Mouse (Mus musculus): Measurements from ENCODE around the gene Ncstn. TPM values are rescaled to one million over a fixed set of nuclear protein-coding genes. Genes with fewer than 3 reads are reported as not detected.

The Ncstn gene
- polyA plus RNA-seq, 1 experiment, result 0.30 TPM

GRCm38 (mm10) chr1:172093522-172093921, 10.9 kb upstream of the Ncstn start:
- peaks cover 85% of the 10 kb centered on the region for H3K36me3 ChIP-seq (ENCODE audit: control insufficient read depth)

DNA sequence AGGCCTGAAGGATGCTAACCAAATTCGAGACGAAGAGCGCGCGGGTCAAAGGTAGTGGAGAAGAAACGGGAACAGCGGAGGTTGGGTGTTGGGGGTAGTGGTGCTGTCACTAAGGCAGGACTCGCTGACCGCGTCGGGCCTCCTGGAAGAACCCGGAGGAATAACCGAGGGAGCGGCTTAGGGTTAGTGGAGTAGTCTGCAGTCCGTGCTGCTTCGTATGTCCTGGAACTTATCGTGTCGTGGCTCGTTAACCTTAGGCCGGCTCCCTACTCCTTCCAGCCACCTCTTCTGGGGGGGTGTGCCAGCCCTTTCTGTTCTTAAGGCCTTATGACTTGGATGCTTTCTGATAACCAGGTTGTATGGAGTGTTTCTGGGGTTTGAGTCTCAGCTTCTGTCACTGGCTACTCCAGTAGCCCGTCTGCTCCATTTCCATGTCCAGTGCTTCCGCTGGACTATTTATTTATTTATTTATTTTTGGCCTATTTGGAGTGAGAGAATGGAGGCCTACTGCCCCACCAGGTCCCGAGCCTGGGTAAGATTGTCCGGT, 377 bp upstream of the Ncstn start:
- Histone ChIP-seq H3K36me3 (ENCODE audit: control insufficient read depth) (peaks cover 28% of the 10 kb centered on the region), H3K27me3 (ENCODE audit: control insufficient read depth) (no peaks in the 10 kb centered on the region), H3K4me1 (ENCODE audit: control insufficient read depth) (peaks cover 36% of the 10 kb centered on the region), H3K4me3 (replicated peaks) (peak overlapping the region; percentile 86), H3K9me3 (ENCODE audit: control insufficient read depth, low read length) (no peaks in the 10 kb centered on the region)
- no peak for TF ChIP-seq GATA1 (IDR thresholded peaks at IDR 0.05; ENCODE audit: low read length)
- TF ChIP-seq TAL1 (IDR thresholded peaks at IDR 0.05; ENCODE audit: low read length), result no peak

More at GRCm38 (mm10) chr1:172093522-172093921, 10.9 kb upstream of the Ncstn start:
- no peaks in the 10 kb centered on the region for H3K27me3 ChIP-seq (ENCODE audit: control insufficient read depth)
- no peak for TF ChIP-seq TAL1 (IDR thresholded peaks at IDR 0.05; ENCODE audit: low read length)
- TF ChIP-seq GATA1 (IDR thresholded peaks at IDR 0.05; ENCODE audit: low read length), result no peak
- no peak overlapping the region for H3K4me3 ChIP-seq (replicated peaks)
- no peaks in the 10 kb centered on the region for H3K9me3 ChIP-seq (ENCODE audit: control insufficient read depth, low read length)
- H3K4me1 ChIP-seq (ENCODE audit: control insufficient read depth), result no peaks in the 10 kb centered on the region

GRCm38 (mm10) chr1:172077981-172078380, 4.6 kb downstream of the Ncstn start:
- H3K27me3 ChIP-seq (ENCODE audit: control insufficient read depth), result no peaks in the 10 kb centered on the region
- TF ChIP-seq GATA1 (IDR thresholded peaks at IDR 0.05; ENCODE audit: low read length), result no peak
- no peak for TF ChIP-seq TAL1 (IDR thresholded peaks at IDR 0.05; ENCODE audit: low read length)
- peaks cover 28% of the 10 kb centered on the region for H3K4me1 ChIP-seq (ENCODE audit: control insufficient read depth)
- no peaks in the 10 kb centered on the region for H3K9me3 ChIP-seq (ENCODE audit: control insufficient read depth, low read length)
- no peak overlapping the region for H3K4me3 ChIP-seq (replicated peaks)
- peaks cover 72% of the 10 kb centered on the region for H3K36me3 ChIP-seq (ENCODE audit: control insufficient read depth)

DNA sequence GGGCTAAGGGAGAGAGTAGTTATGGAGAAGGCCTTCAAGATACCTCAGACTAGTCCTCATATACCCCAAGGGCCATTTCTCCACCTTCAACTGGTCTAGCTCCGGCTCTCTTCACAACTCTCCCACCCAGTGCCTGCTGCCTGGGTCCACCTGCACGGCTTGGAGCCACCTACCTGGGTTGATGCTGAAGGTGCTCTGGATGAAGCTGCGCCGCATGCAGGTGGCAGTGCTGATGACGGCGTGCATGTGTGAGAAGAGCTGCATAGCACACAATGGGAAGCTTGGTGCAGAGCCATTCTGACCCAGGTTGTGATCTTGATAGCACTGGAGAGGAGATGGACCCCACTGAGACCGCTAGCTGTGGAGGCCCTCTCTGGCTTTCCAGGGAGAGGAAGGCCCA, 10.0 kb downstream of the Ncstn start:
- no peaks in the 10 kb centered on the region for H3K9me3 ChIP-seq (ENCODE audit: control insufficient read depth, low read length)
- peaks cover under 1% of the 10 kb centered on the region for H3K4me1 ChIP-seq (ENCODE audit: control insufficient read depth)
- H3K27me3 ChIP-seq (ENCODE audit: control insufficient read depth), result no peaks in the 10 kb centered on the region
- H3K4me3 ChIP-seq (replicated peaks), result no peak overlapping the region
- no peak for TF ChIP-seq TAL1 (IDR thresholded peaks at IDR 0.05; ENCODE audit: low read length)
- no peak for TF ChIP-seq GATA1 (IDR thresholded peaks at IDR 0.05; ENCODE audit: low read length)
- peaks cover 95% of the 10 kb centered on the region for H3K36me3 ChIP-seq (ENCODE audit: control insufficient read depth)

DNA sequence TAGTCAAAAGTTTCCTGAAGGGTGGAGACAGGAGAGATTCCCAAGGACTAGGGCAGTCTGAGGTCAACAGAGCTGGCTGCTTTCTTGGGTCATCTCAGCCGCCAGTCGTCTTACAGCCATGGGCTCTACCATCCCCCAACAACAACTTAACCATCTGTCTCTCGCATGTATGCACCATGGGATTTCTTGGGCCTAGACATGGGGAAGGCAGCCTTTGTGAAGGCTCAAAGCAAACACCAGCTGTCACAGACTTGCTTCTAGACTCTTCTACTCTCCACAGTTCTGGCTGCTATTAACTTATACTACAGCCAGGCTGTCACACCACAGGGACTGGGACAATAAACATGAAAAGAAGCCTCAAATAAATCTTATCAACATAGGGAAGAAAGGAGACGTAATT, 11.0 kb downstream of the Ncstn start:
- H3K36me3 ChIP-seq (ENCODE audit: control insufficient read depth), result peaks cover 100% of the 10 kb centered on the region

DNA sequence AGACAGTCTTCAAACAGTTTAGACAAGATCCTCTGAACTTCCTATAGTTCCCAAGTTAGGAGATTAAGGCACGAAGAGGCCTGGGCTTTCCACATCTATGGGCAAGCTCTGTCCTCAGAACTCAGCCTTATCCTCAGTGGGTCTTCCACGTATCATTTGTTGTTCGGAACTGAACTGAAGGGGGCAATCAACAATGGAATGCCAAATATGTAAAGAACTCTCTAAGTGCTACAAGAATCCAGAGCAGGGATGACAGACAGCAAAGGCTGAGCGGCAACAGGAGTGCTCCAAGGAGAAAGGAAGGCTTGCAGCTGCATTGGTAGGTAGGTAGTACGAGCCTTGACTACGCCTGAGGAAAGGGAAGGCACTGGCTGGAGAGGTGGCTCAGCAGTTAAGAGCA, 12.4 kb downstream of the Ncstn start:
- no peaks in the 10 kb centered on the region for H3K9me3 ChIP-seq (ENCODE audit: control insufficient read depth, low read length)
- peaks cover 99% of the 10 kb centered on the region for H3K36me3 ChIP-seq (ENCODE audit: control insufficient read depth)
- H3K4me3 ChIP-seq (replicated peaks), result no peak overlapping the region
- H3K27me3 ChIP-seq (ENCODE audit: control insufficient read depth), result no peaks in the 10 kb centered on the region
- H3K4me1 ChIP-seq (ENCODE audit: control insufficient read depth), result no peaks in the 10 kb centered on the region
- TF ChIP-seq TAL1 (IDR thresholded peaks at IDR 0.05; ENCODE audit: low read length) (no peak), GATA1 (IDR thresholded peaks at IDR 0.05; ENCODE audit: low read length) (no peak)

More for the DNA sequence above, 11.0 kb downstream of the Ncstn start:
- TF ChIP-seq GATA1 (IDR thresholded peaks at IDR 0.05; ENCODE audit: low read length) (no peak), TAL1 (IDR thresholded peaks at IDR 0.05; ENCODE audit: low read length) (no peak)
- Histone ChIP-seq H3K4me1 (ENCODE audit: control insufficient read depth) (no peaks in the 10 kb centered on the region), H3K4me3 (replicated peaks) (no peak overlapping the region), H3K27me3 (ENCODE audit: control insufficient read depth) (no peaks in the 10 kb centered on the region), H3K9me3 (ENCODE audit: control insufficient read depth, low read length) (no peaks in the 10 kb centered on the region)

DNA sequence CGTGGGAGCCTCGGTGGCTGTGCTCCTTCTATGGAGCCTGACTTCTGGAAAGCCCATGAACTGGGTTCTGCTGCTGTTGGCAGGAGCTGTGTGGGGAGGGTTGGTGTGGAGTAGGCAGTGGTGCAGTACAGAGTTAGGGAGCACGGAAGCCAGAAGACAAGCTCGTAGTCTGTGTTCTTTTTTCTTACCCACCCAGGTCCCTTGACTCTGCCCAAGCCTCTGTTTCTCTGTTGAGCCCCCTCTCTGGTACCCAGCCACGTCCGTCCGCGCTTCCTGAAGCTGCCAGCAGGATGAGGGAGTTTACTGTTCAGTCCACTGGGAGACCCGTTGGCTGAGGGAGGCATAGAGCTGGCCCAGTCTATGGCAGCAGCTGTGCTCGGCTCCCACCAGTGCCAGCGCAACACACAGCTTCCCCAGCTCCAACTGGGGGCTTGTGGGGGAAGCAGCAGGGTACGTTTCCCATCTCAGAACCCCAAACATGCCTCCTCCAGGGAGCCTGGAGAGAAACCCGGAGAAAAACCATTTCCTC, 17.9 kb downstream of the Ncstn start:
- H3K4me1 ChIP-seq (ENCODE audit: control insufficient read depth), result no peaks in the 10 kb centered on the region
- H3K36me3 ChIP-seq (ENCODE audit: control insufficient read depth), result peaks cover 55% of the 10 kb centered on the region
- peaks cover 2% of the 10 kb centered on the region; the same call in 1 of the 2 replicates for H3K27me3 ChIP-seq (ENCODE audit: control insufficient read depth)
- no peaks in the 10 kb centered on the region for H3K9me3 ChIP-seq (ENCODE audit: control insufficient read depth, low read length)
- H3K4me3 ChIP-seq (replicated peaks), result no peak overlapping the region
- no peak for TF ChIP-seq GATA1 (IDR thresholded peaks at IDR 0.05; ENCODE audit: low read length)

- H3K4me3 ChIP-seq (replicated peaks), result no peak overlapping the region
- peaks cover 2% of the 10 kb centered on the region; the same call in 1 of the 2 replicates for H3K27me3 ChIP-seq (ENCODE audit: control insufficient read depth)
- no peaks in the 10 kb centered on the region for H3K4me1 ChIP-seq (ENCODE audit: control insufficient read depth)
- TF ChIP-seq TAL1 (IDR thresholded peaks at IDR 0.05; ENCODE audit: low read length) (no peak), GATA1 (IDR thresholded peaks at IDR 0.05; ENCODE audit: low read length) (no peak)
- H3K36me3 ChIP-seq (ENCODE audit: control insufficient read depth), result peaks cover 43% of the 10 kb centered on the region
- H3K9me3 ChIP-seq (ENCODE audit: control insufficient read depth, low read length), result no peaks in the 10 kb centered on the region
Observed at GRCm38 (mm10) chr1:172063291-172064023, 19.1 kb downstream of the Ncstn start.

DNA sequence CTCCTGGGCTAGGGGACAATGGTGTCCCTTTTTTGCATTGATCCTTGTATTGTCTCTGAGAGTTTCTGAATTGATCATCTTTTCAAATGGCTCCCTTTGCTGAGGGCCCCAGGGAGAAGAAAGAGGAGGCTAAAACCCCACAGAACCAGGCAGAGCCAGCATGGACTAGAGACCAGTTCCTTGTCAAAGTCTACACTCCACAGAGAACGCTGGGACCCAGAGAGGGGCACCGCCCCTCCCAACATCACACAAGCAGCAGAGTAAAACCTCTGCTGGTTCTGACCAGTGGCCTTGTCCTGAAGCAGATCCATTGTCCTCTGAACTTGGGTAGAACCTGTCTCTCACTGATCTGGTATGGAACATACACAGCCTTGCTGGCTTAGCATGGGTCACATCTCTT, 20.5 kb downstream of the Ncstn start:
- Histone ChIP-seq H3K36me3 (ENCODE audit: control insufficient read depth) (peaks cover 29% of the 10 kb centered on the region), H3K9me3 (ENCODE audit: control insufficient read depth, low read length) (no peaks in the 10 kb centered on the region), H3K4me1 (ENCODE audit: control insufficient read depth) (no peaks in the 10 kb centered on the region), H3K4me3 (replicated peaks) (no peak overlapping the region), H3K27me3 (ENCODE audit: control insufficient read depth) (peaks cover 3% of the 10 kb centered on the region; the same call in 1 of the 2 replicates)
- TF ChIP-seq GATA1 (IDR thresholded peaks at IDR 0.05; ENCODE audit: low read length), result no peak
- no peak for TF ChIP-seq TAL1 (IDR thresholded peaks at IDR 0.05; ENCODE audit: low read length)
